Mouse (Mus musculus): ENCODE measurements around the gene Ppl. TPM values are rescaled to one million over a fixed set of nuclear protein-coding genes. Genes with fewer than 3 reads are reported as not detected.

The Ppl gene
- polyA plus RNA-seq, 1 experiment from 2014 or later = 0.19 TPM

GRCm38 (mm10) chr16:5071974-5072373 is 60.2 kb downstream of the Ppl start:
- Histone ChIP-seq H3K4me3 (no peak overlapping the region), H3K27me3 (no peaks in the 10 kb centered on the region), H3K4me1 (no peaks in the 10 kb centered on the region), H3K9ac (replicated peaks) (no peak overlapping the region), H3K9me3 (no peaks in the 10 kb centered on the region), H3K4me2 (replicated peaks) (no peak overlapping the region), H3K27ac (replicated peaks) (no peak overlapping the region), H3K36me3 (peaks cover 81% of the 10 kb centered on the region)
- ATAC-seq (replicated peaks) = no peak
- WGBS = 91% methylated on average over 7 of the region's 7 CpGs

- H3K4me3 ChIP-seq = no peak overlapping the region
- peak overlapping the region; percentile 5; the same call in 1 of the 2 replicates for H3K27ac ChIP-seq (replicated peaks)
- ATAC-seq (replicated peaks) = no peak
- no peaks in the 10 kb centered on the region for H3K9me3 ChIP-seq
- H3K4me1 ChIP-seq = no peaks in the 10 kb centered on the region
- WGBS = 77% methylated on average over 3 of the region's 3 CpGs
- H3K4me2 ChIP-seq (replicated peaks) = no peak overlapping the region
- peaks cover 71% of the 10 kb centered on the region for H3K36me3 ChIP-seq
- no peak overlapping the region for H3K9ac ChIP-seq (replicated peaks)
- H3K27me3 ChIP-seq = no peaks in the 10 kb centered on the region
Measured at GRCm38 (mm10) chr16:5070321-5070720, 61.9 kb downstream of the Ppl start.

- H3K9ac ChIP-seq (replicated peaks) = no peak overlapping the region
- H3K36me3 ChIP-seq = peaks cover 65% of the 10 kb centered on the region
- WGBS = 92% methylated on average over 4 of the region's 4 CpGs
- no peak for ATAC-seq (replicated peaks)
- no peaks in the 10 kb centered on the region for H3K27me3 ChIP-seq
- H3K27ac ChIP-seq (replicated peaks) = no peak overlapping the region
- no peak overlapping the region for H3K4me2 ChIP-seq (replicated peaks)
- H3K4me3 ChIP-seq = no peak overlapping the region
- H3K9me3 ChIP-seq = no peaks in the 10 kb centered on the region
- H3K4me1 ChIP-seq = no peaks in the 10 kb centered on the region
Measured at GRCm38 (mm10) chr16:5063472-5063871, 68.7 kb downstream of the Ppl start.

GRCm38 (mm10) chr16:5058114-5058513 is 74.1 kb downstream of the Ppl start:
- Histone ChIP-seq H3K27ac (replicated peaks) (no peak overlapping the region), H3K9ac (replicated peaks) (no peak overlapping the region), H3K36me3 (peaks cover 52% of the 10 kb centered on the region), H3K4me1 (0 out of 2 replicates have a peak, but pooled peaks cover 5% of the 10 kb centered on the region), H3K27me3 (no peaks in the 10 kb centered on the region), H3K4me2 (replicated peaks) (no peak overlapping the region), H3K4me3 (no peak overlapping the region), H3K9me3 (no peaks in the 10 kb centered on the region)
- ATAC-seq (replicated peaks) = no peak
- WGBS = 90% methylated on average over 1 of the region's 1 CpGs

- peak; percentile 71 for ATAC-seq (replicated peaks)
- no peaks in the 10 kb centered on the region for H3K27me3 ChIP-seq
- H3K9ac ChIP-seq (replicated peaks) = peak overlapping the region; percentile 95
- H3K27ac ChIP-seq (replicated peaks) = peak overlapping the region; percentile 99
- peaks cover 43% of the 10 kb centered on the region for H3K4me1 ChIP-seq
- WGBS = under 1% methylated on average over 77 of the region's 78 CpGs
- no peaks in the 10 kb centered on the region for H3K9me3 ChIP-seq
- peak overlapping the region; percentile 92 for H3K4me2 ChIP-seq (replicated peaks)
- peaks cover 29% of the 10 kb centered on the region for H3K36me3 ChIP-seq
- H3K4me3 ChIP-seq = peak overlapping the region; percentile 97
Measured at GRCm38 (mm10) chr16:5050251-5051110, 81.7 kb downstream of the Ppl start.

- H3K4me1 ChIP-seq = peaks cover 43% of the 10 kb centered on the region
- H3K27me3 ChIP-seq = no peaks in the 10 kb centered on the region
- H3K9ac ChIP-seq (replicated peaks) = peak within 1 kb of the TSS; percentile 95
- no peaks in the 10 kb centered on the region for H3K9me3 ChIP-seq
- under 1% methylated on average over 56 of the region's 56 CpGs for WGBS
- H3K4me3 ChIP-seq = peak within 1 kb of the TSS; percentile 97
- ATAC-seq (replicated peaks) = peak; percentile 99
- peak within 1 kb of the TSS; percentile 99 for H3K27ac ChIP-seq (replicated peaks)
- peak within 1 kb of the TSS; percentile 92 for H3K4me2 ChIP-seq (replicated peaks)
- peaks cover 29% of the 10 kb centered on the region for H3K36me3 ChIP-seq
Measured at GRCm38 (mm10) chr16:5049774-5050234, 82.4 kb downstream of the Ppl start, which contains the start of the genes Glyr1 and Ubn1. TSS of gene Glyr1 (minus strand) at chr16:5049863. TSS of gene Ubn1 (plus strand) at chr16:5050057.

- WGBS = under 1% methylated on average over 38 of the region's 38 CpGs
- peaks cover 33% of the 10 kb centered on the region for H3K36me3 ChIP-seq
- H3K4me1 ChIP-seq = peaks cover 43% of the 10 kb centered on the region
- peak overlapping the region; percentile 82 for H3K27ac ChIP-seq (replicated peaks)
- H3K9me3 ChIP-seq = no peaks in the 10 kb centered on the region
- H3K4me2 ChIP-seq (replicated peaks) = peak overlapping the region; percentile 63
- peak overlapping the region; percentile 97 for H3K4me3 ChIP-seq
- ATAC-seq (replicated peaks) = peak; percentile 70
- no peaks in the 10 kb centered on the region for H3K27me3 ChIP-seq
- H3K9ac ChIP-seq (replicated peaks) = peak overlapping the region; percentile 86
Measured at GRCm38 (mm10) chr16:5049182-5049773, 82.9 kb downstream of the Ppl start.

- Histone ChIP-seq H3K4me2 (replicated peaks) (no peak overlapping the region), H3K9ac (replicated peaks) (no peak overlapping the region), H3K4me1 (peaks cover 17% of the 10 kb centered on the region), H3K9me3 (no peaks in the 10 kb centered on the region), H3K27me3 (no peaks in the 10 kb centered on the region), H3K27ac (replicated peaks) (no peak overlapping the region), H3K4me3 (no peak overlapping the region), H3K36me3 (peaks cover 69% of the 10 kb centered on the region)
- ATAC-seq (replicated peaks) = no peak
- WGBS = 97% methylated on average over 3 of the region's 3 CpGs
Measured at GRCm38 (mm10) chr16:5045322-5045721, 86.9 kb downstream of the Ppl start.

GRCm38 (mm10) chr16:5036649-5037234 is 95.5 kb downstream of the Ppl start:
- Histone ChIP-seq H3K27ac (replicated peaks) (no peak overlapping the region), H3K4me2 (replicated peaks) (no peak overlapping the region), H3K36me3 (peaks cover 96% of the 10 kb centered on the region), H3K9me3 (no peaks in the 10 kb centered on the region), H3K9ac (replicated peaks) (no peak overlapping the region), H3K4me1 (no peaks in the 10 kb centered on the region), H3K27me3 (no peaks in the 10 kb centered on the region), H3K4me3 (no peak overlapping the region)
- WGBS = 95% methylated on average over 5 of the region's 5 CpGs
- ATAC-seq (replicated peaks) = no peak

Other genes with a start within 250 kb of the Ppl start
- 95.8 and 102 TPM in 2 replicates for gene Mgrn1, start 246.2 kb downstream of the Ppl start, polyA plus RNA-seq (2015; fragmentation: Nextera tagmentation; extraction: Ambion mirVana)
- gene Nudt16l1, start 193.7 kb downstream of the Ppl start, polyA plus RNA-seq (2015; fragmentation: Nextera tagmentation; extraction: Ambion mirVana) = 138 and 139 TPM in 2 replicates
- gene Anks3, start 168.2 kb downstream of the Ppl start, polyA plus RNA-seq (2015; fragmentation: Nextera tagmentation; extraction: Ambion mirVana) = 79.9 and 80.7 TPM in 2 replicates
- gene Sept12, start 134.6 kb downstream of the Ppl start, polyA plus RNA-seq (2015; fragmentation: Nextera tagmentation; extraction: Ambion mirVana) = not detected in 2 replicates
- 1.0 and 1.1 TPM in 2 replicates for gene Smim22, start 125.1 kb downstream of the Ppl start, polyA plus RNA-seq (2015; fragmentation: Nextera tagmentation; extraction: Ambion mirVana)
- 91.4 and 99.8 TPM in 2 replicates for gene Rogdi, start 118.9 kb downstream of the Ppl start, polyA plus RNA-seq (2015; fragmentation: Nextera tagmentation; extraction: Ambion mirVana)
- 192 and 196 TPM in 2 replicates for gene Glyr1, start 82.6 kb downstream of the Ppl start, polyA plus RNA-seq (2015; fragmentation: Nextera tagmentation; extraction: Ambion mirVana)
- 17.8 and 18.3 TPM in 2 replicates for gene Ubn1, start 82.4 kb downstream of the Ppl start, polyA plus RNA-seq (2015; fragmentation: Nextera tagmentation; extraction: Ambion mirVana)
- gene Sec14l5, start 14.7 kb upstream of the Ppl start, polyA plus RNA-seq (2015; fragmentation: Nextera tagmentation; extraction: Ambion mirVana) = 0.06 and 0.11 TPM in 2 replicates
- gene Nagpa, start 71.6 kb upstream of the Ppl start, polyA plus RNA-seq (2015; fragmentation: Nextera tagmentation; extraction: Ambion mirVana) = 11.6 and 12.8 TPM in 2 replicates
- gene AU021092, start 89.9 kb upstream of the Ppl start, polyA plus RNA-seq (2015; fragmentation: Nextera tagmentation; extraction: Ambion mirVana) = 12.5 and 13.7 TPM in 2 replicates
- gene Alg1, start 101.2 kb upstream of the Ppl start, polyA plus RNA-seq (2015; fragmentation: Nextera tagmentation; extraction: Ambion mirVana) = 34.8 and 37.2 TPM in 2 replicates
- gene Eef2kmt, start 123.6 kb upstream of the Ppl start, polyA plus RNA-seq (2015; fragmentation: Nextera tagmentation; extraction: Ambion mirVana) = 8.2 and 9.7 TPM in 2 replicates